Mouse (Mus musculus) erythroblast, embryonic 14.5 days (primary cell): ENCODE measurements around the gene Brd4.

ENCODE experiments used
- GATA1 ChIP-seq: IDR thresholded peaks from 2 replicates; pipeline ENCODE4 v1.6.1; 2012; ENCODE audit warnings: low read length, inconsistent platforms, mixed read lengths
- TAL1 ChIP-seq: IDR thresholded peaks from 3 replicates; pipeline ENCODE4 v1.6.1; 2012; ENCODE audit warnings: low read length, inconsistent platforms, mixed read lengths

DNA sequence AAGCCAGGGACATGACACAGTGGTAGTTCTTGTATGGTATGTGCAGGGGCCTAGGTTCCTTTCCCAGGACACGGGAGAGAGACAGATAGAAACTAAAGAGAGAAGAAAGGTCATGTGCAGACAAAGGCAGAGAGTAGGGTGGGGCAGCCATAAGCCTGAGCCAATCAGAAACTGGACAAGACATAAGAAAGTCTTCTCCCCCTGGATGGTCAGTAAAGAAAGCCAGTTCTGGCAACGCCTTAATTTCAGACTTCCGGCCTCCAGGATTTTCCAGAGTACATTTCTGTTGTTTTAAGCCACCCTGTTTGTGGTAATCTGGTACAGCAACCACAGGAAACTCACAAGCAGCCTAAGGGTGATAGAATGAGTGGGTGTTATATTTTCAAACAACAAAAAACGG is 123.6 kb downstream of the Brd4 start:
- TF ChIP-seq GATA1 (no peak), TAL1 (no peak)
